ENCODE assay signal across 29 mouse cellular contexts in the genomic region with DNA sequence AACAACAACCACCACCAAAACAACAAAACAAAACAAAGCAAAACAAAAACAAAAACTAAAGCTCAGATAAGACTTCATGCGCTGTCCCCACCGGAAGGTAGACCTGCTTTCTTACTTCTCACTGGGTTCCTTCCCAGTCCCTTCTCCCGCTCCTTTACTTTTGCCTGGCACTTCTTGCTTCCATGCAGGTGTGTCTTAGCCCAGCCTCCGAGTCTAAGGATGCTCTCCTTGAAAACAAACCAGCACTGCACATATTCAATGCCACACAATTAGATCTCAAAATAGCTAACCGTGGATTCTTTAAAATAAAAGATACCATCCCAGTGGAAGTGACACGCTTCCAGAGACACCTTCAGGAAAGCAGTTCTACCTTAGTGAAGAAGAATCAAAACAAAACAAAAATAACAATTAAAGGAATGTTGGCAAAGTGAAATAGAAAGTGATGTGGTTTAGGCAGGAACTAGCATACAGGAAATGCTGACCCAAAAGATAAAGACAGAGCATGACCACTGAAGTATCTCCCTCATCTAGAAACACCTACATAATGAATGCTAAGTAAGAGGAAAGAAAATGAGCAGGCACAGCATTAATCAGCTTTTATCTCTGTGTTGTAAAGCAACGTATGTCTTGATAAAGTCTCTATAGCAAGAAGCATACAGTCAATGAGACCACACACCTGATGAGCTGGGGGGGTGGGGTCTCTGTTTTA.
DNase-seq lines count a peak whose midpoint lies in the region; ATAC-seq and TF ChIP-seq lines count a peak whose summit lies in the region.
"Had no signal": no experiment of that assay in that cellular context is flagged by ENCODE, and none has a peak within 500 bp of the region (broad histone marks: within the 10 kb centered on the region; RNA-seq: fewer than 3 reads in every experiment).

No protein-coding gene starts in this region.

- peaks cover 14% of the 10 kb centered on the region for H3K4me1 ChIP-seq in forebrain, embryonic 10.5 days
- no peaks in the 10 kb centered on the region for H3K4me1 ChIP-seq in intestine, postnatal 0 days (replicated peaks; ENCODE audit: control insufficient read depth, insufficient read depth, low read length)
- H3K4me1 ChIP-seq: embryonic facial prominence, embryonic 13.5 days; heart, embryonic 15.5 days; hindbrain, embryonic 15.5 days had no signal

- no peak overlapping the region for H3K27ac ChIP-seq in forebrain, embryonic 10.5 days
- no peak overlapping the region for H3K27ac ChIP-seq in intestine, postnatal 0 days (ENCODE audit: low read depth, low read length)
- H3K27ac ChIP-seq: embryonic facial prominence, embryonic 10.5 days; embryonic facial prominence, embryonic 13.5 days; forebrain, embryonic 13.5 days; heart, embryonic 15.5 days; hindbrain, embryonic 12.5 days; hindbrain, embryonic 15.5 days had no signal

- TF ChIP-seq CTCF in intestine, postnatal 0 days (IDR thresholded peaks at IDR 0.05; ENCODE audit: low read depth): no peak

- ATAC-seq in granulocyte monocyte progenitor cell, adult 5-6 weeks (replicated peaks; ENCODE audit: poor library complexity, severe bottlenecking): peak; percentile 30; the same call in 1 of the 2 replicates
- ATAC-seq in inflammation-experienced regulatory T-cells, adult 6 months: peak; percentile 32
- ATAC-seq in frontal cortex, adult (ENCODE audit: low TSS enrichment): no peak
- no peak for ATAC-seq in intestine, postnatal 0 days
- ATAC-seq: forebrain, embryonic 13.5 days; forebrain, embryonic 16.5 days; intestine, embryonic 16.5 days had no signal

- peak; percentile 82 for DNase-seq in 416B (ENCODE audit: low read depth)
- peak; percentile 45 for DNase-seq in CD4-positive helper T cell, adult 2 months (ENCODE audit: low read depth, low spot score)
- DNase-seq in ovary, postnatal 36 days (ENCODE audit: low spot score): no peak
- DNase-seq in forebrain, embryonic 10.5 days (ENCODE audit: extremely low spot score, low spot score): no peak
- DNase-seq: adrenal gland, adult 2 months; adrenal gland, postnatal 14 days; cerebellum, adult 11-12 months; cerebellum, adult 9-10 months; cerebellum, postnatal 25 days; embryo, embryonic 11 days; gastrocnemius, postnatal 36 days; heart, adult 18-20 months; heart, postnatal 10 days; heart, postnatal 4 days; kidney, adult 2 months had no signal

- no peak overlapping the region for H3K4me2 ChIP-seq in intestine, postnatal 0 days (replicated peaks; ENCODE audit: low read depth)
- H3K4me2 ChIP-seq: embryonic facial prominence, embryonic 13.5 days; forebrain, embryonic 13.5 days; heart, embryonic 12.5 days; heart, embryonic 15.5 days; hindbrain, embryonic 12.5 days; hindbrain, embryonic 15.5 days had no signal

- H3K4me3 ChIP-seq in forebrain, embryonic 10.5 days: no peak overlapping the region
- no peak overlapping the region for H3K4me3 ChIP-seq in intestine, postnatal 0 days (ENCODE audit: low read depth, low read length)
- H3K4me3 ChIP-seq: embryonic facial prominence, embryonic 10.5 days; embryonic facial prominence, embryonic 13.5 days; erythroblast, embryonic 14.5 days; forebrain, embryonic 13.5 days; heart, embryonic 12.5 days; heart, embryonic 15.5 days; hindbrain, embryonic 12.5 days; hindbrain, embryonic 15.5 days had no signal

- no peak overlapping the region for H3K9ac ChIP-seq in intestine, postnatal 0 days (ENCODE audit: low read depth, low read length)
- H3K9ac ChIP-seq: embryonic facial prominence, embryonic 13.5 days; forebrain, embryonic 13.5 days; heart, embryonic 12.5 days; heart, embryonic 15.5 days; hindbrain, embryonic 12.5 days; hindbrain, embryonic 15.5 days had no signal

- peaks cover 6% of the 10 kb centered on the region; the same call in 1 of the 2 replicates for H3K27me3 ChIP-seq in forebrain, embryonic 10.5 days (ENCODE audit: poor library complexity, severe bottlenecking)
- H3K27me3 ChIP-seq in intestine, postnatal 0 days (replicated peaks; ENCODE audit: control insufficient read depth, insufficient read depth, low read length): no peaks in the 10 kb centered on the region
- H3K27me3 ChIP-seq: embryonic facial prominence, embryonic 13.5 days; forebrain, embryonic 13.5 days; heart, embryonic 12.5 days; heart, embryonic 15.5 days; hindbrain, embryonic 12.5 days had no signal

- H3K36me3 ChIP-seq in forebrain, embryonic 10.5 days (replicated peaks): no peaks in the 10 kb centered on the region
- H3K36me3 ChIP-seq in intestine, postnatal 0 days (ENCODE audit: control insufficient read depth, insufficient read depth): no peaks in the 10 kb centered on the region
- H3K36me3 ChIP-seq: embryonic facial prominence, embryonic 10.5 days; embryonic facial prominence, embryonic 13.5 days; heart, embryonic 12.5 days; heart, embryonic 15.5 days; hindbrain, embryonic 12.5 days; hindbrain, embryonic 15.5 days had no signal

- 93% methylated on average over 7 of the region's 7 CpGs for WGBS in forebrain, embryonic 10.5 days
- 82% methylated on average over 7 of the region's 7 CpGs for WGBS in intestine, postnatal 0 days

- no peaks in the 10 kb centered on the region for H3K9me3 ChIP-seq in forebrain, embryonic 10.5 days
- no peaks in the 10 kb centered on the region for H3K9me3 ChIP-seq in intestine, postnatal 0 days (ENCODE audit: control insufficient read depth)
- H3K9me3 ChIP-seq: embryonic facial prominence, embryonic 10.5 days; embryonic facial prominence, embryonic 13.5 days; forebrain, embryonic 13.5 days; heart, embryonic 12.5 days; heart, embryonic 15.5 days; hindbrain, embryonic 12.5 days; hindbrain, embryonic 15.5 days had no signal

Comparison
In these comparisons a context has a peak if more than half of its experiments do, and no peak if none do; other contexts are left out.
1. DNase-seq: peak in 416B (single experiment) and CD4-positive helper T cell, adult 2 months (single experiment); none in ovary, postnatal 36 days (single experiment) and forebrain, embryonic 10.5 days (single experiment).
2. ATAC-seq: peak in granulocyte monocyte progenitor cell, adult 5-6 weeks (single experiment) and inflammation-experienced regulatory T-cells, adult 6 months (single experiment); none in frontal cortex, adult (single experiment) and intestine, postnatal 0 days (single experiment).